Mouse (Mus musculus): ENCODE measurements at regions not wholly inside any gene's neighbourhood (a gene's known extent, or its start where the extent isn't known, plus 50 kb on each side); places are given as distances from the start of the nearest gene placed in this dataset.

DNA sequence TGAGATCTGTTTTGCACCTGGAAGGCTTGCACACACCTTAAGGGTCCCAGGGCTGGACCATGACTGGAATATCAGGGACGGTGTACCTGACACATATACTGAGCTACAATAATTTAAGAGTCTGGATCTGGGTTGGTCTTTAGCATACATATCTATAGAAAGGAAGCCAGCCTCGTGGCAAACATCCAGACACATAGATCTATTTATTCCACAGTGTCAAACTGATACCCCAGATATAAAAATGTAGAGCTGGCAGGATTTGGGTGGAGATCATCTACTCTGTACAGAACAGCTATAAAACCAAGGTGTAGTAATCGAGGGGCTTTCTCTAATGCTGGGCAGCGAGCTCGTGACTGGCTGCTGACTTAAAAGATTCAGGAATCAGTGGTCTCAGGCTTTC is 81.1 kb upstream of the Slc38a2 start:
- TF ChIP-seq POLR2A (IDR thresholded peaks at IDR 0.05; ENCODE audit: borderline replicate concordance, extremely low read depth, insufficient read depth, insufficient read length, poor library complexity, severe bottlenecking) (no peak), CTCF (IDR thresholded peaks at IDR 0.05; ENCODE audit: borderline replicate concordance, extremely low read depth, insufficient read depth, insufficient read length) (no peak)

All from brain, embryonic 14.5 days (tissue).